Mouse (Mus musculus): ENCODE data around the gene Fam187b. TPM values are rescaled to one million over a fixed set of nuclear protein-coding genes. Genes with fewer than 3 reads are reported as not detected.

Fam187b gene
- total and polyA plus RNA-seq, 3 experiments: not detected

- no peaks in the 10 kb centered on the region for H3K79me2 ChIP-seq (replicated peaks; ENCODE audit: control insufficient read depth, extremely low read depth, insufficient read depth, poor library complexity, severe bottlenecking)
- TF ChIP-seq RCOR1 (conservative IDR thresholded peaks at IDR 0.05; ENCODE audit: low read depth, low read length) (no peak), PAX5 (IDR thresholded peaks at IDR 0.05; ENCODE audit: low read length) (no peak)
- H3K9ac ChIP-seq (ENCODE audit: insufficient read depth, low read depth): no peak overlapping the region
- no peaks in the 10 kb centered on the region for H3K4me1 ChIP-seq (ENCODE audit: control insufficient read depth in 1 of 2, insufficient read depth in 2 of 2)
- DNase-seq (ENCODE audit: extremely low read depth): no peak
- peaks cover 4% of the 10 kb centered on the region for H3K27me3 ChIP-seq (replicated peaks)
- dilution Hi-C loops (cut with MboI; ENCODE audit: extremely low pct_ligation_motif_present, extremely low pct_unique_long_range_greater_than_20kb, low sequenced_read_pairs) (no loop called here), in situ Hi-C loops (cut with MboI; ENCODE audit: low pct_ligation_motif_present, low pct_unique_long_range_greater_than_20kb, low sequenced_read_pairs) (no loop called here)
- H3K4me2 ChIP-seq (ENCODE audit: insufficient read depth, low read depth, poor library complexity, severe bottlenecking): no peak overlapping the region
- no peaks in the 10 kb centered on the region for H3K9me3 ChIP-seq (replicated peaks; ENCODE audit: low read length)
- H3K27ac ChIP-seq (ENCODE audit: insufficient read depth, low read depth): no peak overlapping the region
- H3K36me3 ChIP-seq (replicated peaks in 1 of 2; ENCODE audit: control insufficient read depth in 1 of 2, insufficient read depth in 1 of 2, low read length in 1 of 2): no peaks in the 10 kb centered on the region
- H3K4me3 ChIP-seq (replicated peaks in 1 of 3; ENCODE audit: low read depth in 2 of 3, low read length in 2 of 3, poor library complexity in 1 of 3): no peak overlapping the region
Measured at GRCm38 (mm10) chr7:30988519-30989162, 15.1 kb downstream of the Fam187b start.

GRCm38 (mm10) chr7:30992148-30992547 is 18.6 kb downstream of the Fam187b start:
- Histone ChIP-seq H3K9me3 (replicated peaks; ENCODE audit: low read length) (peaks cover 6% of the 10 kb centered on the region), H3K4me1 (ENCODE audit: control insufficient read depth in 1 of 2, insufficient read depth in 2 of 2) (no peaks in the 10 kb centered on the region), H3K79me2 (replicated peaks; ENCODE audit: control insufficient read depth, extremely low read depth, insufficient read depth, poor library complexity, severe bottlenecking) (no peaks in the 10 kb centered on the region), H3K27ac (ENCODE audit: insufficient read depth, low read depth) (no peak overlapping the region), H3K36me3 (replicated peaks in 1 of 2; ENCODE audit: control insufficient read depth in 1 of 2, insufficient read depth in 1 of 2, low read length in 1 of 2) (no peaks in the 10 kb centered on the region), H3K27me3 (replicated peaks) (peaks cover 4% of the 10 kb centered on the region), H3K9ac (ENCODE audit: insufficient read depth, low read depth) (no peak overlapping the region), H3K4me2 (ENCODE audit: insufficient read depth, low read depth, poor library complexity, severe bottlenecking) (no peak overlapping the region), H3K4me3 (replicated peaks in 1 of 3; ENCODE audit: low read depth in 2 of 3, low read length in 2 of 3, poor library complexity in 1 of 3) (no peak overlapping the region)
- DNase-seq (ENCODE audit: extremely low read depth): no peak
- TF ChIP-seq BHLHE40 (IDR thresholded peaks at IDR 0.05; ENCODE audit: low read depth, low read length): no peak
- TF ChIP-seq E2F4 (IDR thresholded peaks at IDR 0.05; ENCODE audit: insufficient replicate concordance, low read depth, low read length): no peak
- TF ChIP-seq SMC3 (IDR thresholded peaks at IDR 0.05; ENCODE audit: low read depth, low read length): no peak
- no peak for TF ChIP-seq ZC3H11A (IDR thresholded peaks at IDR 0.05; ENCODE audit: low read depth, low read length)
- no peak for TF ChIP-seq TCF12 (IDR thresholded peaks at IDR 0.05; ENCODE audit: low read depth, low read length)
- TF ChIP-seq POLR2A (IDR thresholded peaks at IDR 0.05; ENCODE audit: low read depth, low read length): no peak
- no peak for TF ChIP-seq USF2 (conservative IDR thresholded peaks at IDR 0.05; ENCODE audit: low read depth, low read length)
- TF ChIP-seq ZNF384 (IDR thresholded peaks at IDR 0.05; ENCODE audit: low read depth, low read length): no peak
- TF ChIP-seq ZKSCAN1 (IDR thresholded peaks at IDR 0.05; ENCODE audit: borderline replicate concordance, low read depth, low read length): no peak
- TF ChIP-seq MYC (IDR thresholded peaks at IDR 0.05; ENCODE audit: low read depth, low read length): no peak
- no peak for TF ChIP-seq PAX5 (IDR thresholded peaks at IDR 0.05; ENCODE audit: low read length)
- TF ChIP-seq CTCF (conservative IDR thresholded peaks at IDR 0.05 in 1 of 2, IDR thresholded peaks at IDR 0.05 in 1 of 2; ENCODE audit: low read depth in 2 of 2, low read length in 2 of 2): no peak
- no peak for TF ChIP-seq ZMIZ1 (IDR thresholded peaks at IDR 0.05; ENCODE audit: low read depth, low read length)
- no peak for TF ChIP-seq UBTF (IDR thresholded peaks at IDR 0.05; ENCODE audit: low read depth, low read length)
- no peak for TF ChIP-seq MAX (IDR thresholded peaks at IDR 0.05; ENCODE audit: low read length)
- TF ChIP-seq KAT2A (IDR thresholded peaks at IDR 0.05; ENCODE audit: insufficient replicate concordance, low read length): no peak
- no peak for TF ChIP-seq CHD2 (IDR thresholded peaks at IDR 0.05; ENCODE audit: low read length)
- no peak for TF ChIP-seq TBP (conservative IDR thresholded peaks at IDR 0.05; ENCODE audit: low read depth, low read length)
- no peak for TF ChIP-seq MEF2A (IDR thresholded peaks at IDR 0.05; ENCODE audit: borderline replicate concordance, low read depth, low read length)
- TF ChIP-seq RAD21 (IDR thresholded peaks at IDR 0.05; ENCODE audit: low read depth, low read length): no peak
- dilution Hi-C loops (cut with MboI; ENCODE audit: extremely low pct_ligation_motif_present, extremely low pct_unique_long_range_greater_than_20kb, low sequenced_read_pairs) (no loop called here), in situ Hi-C loops (cut with MboI; ENCODE audit: low pct_ligation_motif_present, low pct_unique_long_range_greater_than_20kb, low sequenced_read_pairs) (no loop called here)

Measured in CH12.LX (cell line).